Mouse (Mus musculus) forebrain, embryonic 10.5 days (tissue): Measurements from ENCODE around the gene Leap2. TPM values are rescaled to one million over a fixed set of nuclear protein-coding genes. Genes with fewer than 3 reads are reported as not detected.

Experiments used
- DNase-seq: peaks from one replicate; pipeline ENCODE4 v3.0.0-alpha.2; 2017; ENCODE audit warnings: low spot score; ENCODE audit errors: extremely low spot score
- H3K27ac ChIP-seq: fragments of 300-500 bp; sonication (generic); 2 replicates; pipeline ENCODE4 v1.5.1; 2016; ENCODE audit warnings: mild to moderate bottlenecking
- H3K27me3 ChIP-seq: fragments of 300-500 bp; sonication (generic); 2 replicates; pipeline ENCODE4 v1.6.1; 2016; ENCODE audit warnings: mild to moderate bottlenecking; ENCODE audit not compliant: poor library complexity, severe bottlenecking
- H3K36me3 ChIP-seq: fragments of 300-500 bp; sonication (generic); replicated peaks from 2 replicates; pipeline ENCODE4 v1.6.1; 2016; ENCODE audit warnings: mild to moderate bottlenecking, moderate library complexity
- H3K4me1 ChIP-seq: fragments of 300-500 bp; sonication (generic); 2 replicates; pipeline ENCODE4 v1.6.1; 2016
- H3K4me3 ChIP-seq: fragments of 300-500 bp; sonication (generic); 2 replicates; pipeline ENCODE4 v1.5.1; 2016; ENCODE audit warnings: mild to moderate bottlenecking, moderate library complexity
- H3K9me3 ChIP-seq: fragments of 300-500 bp; sonication (generic); 2 replicates; pipeline ENCODE4 v1.6.1; 2016; ENCODE audit warnings: mild to moderate bottlenecking, moderate library complexity
- WGBS: fragments of 180-500 bp; shearing (Covaris S2); methylation state at CpG from one replicate; pipeline ENCODE4 v1.1.7; 2016; 5-methylcytosine and 5-hydroxymethylcytosine counted together
- polyA plus RNA-seq: library from polyadenylated mRNA; unstranded; fragments of >200 nt; fragmentation: Nextera tagmentation; extraction: Ambion mirVana; gene quantifications from 2 replicates; pipeline ENCODE4 v1.2.1, GENCODE M21; 2016

Gene Leap2
- polyA plus RNA-seq, 1 experiment from 2014 or later: not detected

DNA sequence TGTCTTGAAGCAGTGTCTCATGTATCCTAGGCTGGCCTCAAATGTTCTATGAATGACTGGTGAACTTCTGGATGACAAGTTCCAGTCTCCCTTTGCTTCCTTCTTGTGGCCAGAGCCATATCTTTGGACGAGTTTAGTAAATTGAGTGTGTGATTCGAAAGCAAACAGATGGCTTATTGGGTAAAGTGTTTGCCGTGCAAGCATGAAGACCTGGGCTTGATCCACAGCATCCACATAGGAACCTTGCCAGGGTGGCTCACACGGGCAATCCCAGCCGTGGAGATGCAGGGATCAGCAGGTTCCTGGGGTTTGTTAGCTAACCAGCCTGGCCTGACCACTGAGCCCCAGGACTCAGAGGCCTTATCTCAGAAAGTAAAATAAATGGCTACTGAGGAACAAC, 30.1 kb upstream of the Leap2 start:
- Histone ChIP-seq H3K36me3 (no peaks in the 10 kb centered on the region), H3K27me3 (peaks cover 33% of the 10 kb centered on the region), H3K4me3 (no peak overlapping the region), H3K9me3 (no peaks in the 10 kb centered on the region), H3K4me1 (peaks cover 14% of the 10 kb centered on the region), H3K27ac (no peak overlapping the region)
- WGBS: 87% methylated on average over 5 of the region's 5 CpGs
- DNase-seq: no peak

DNA sequence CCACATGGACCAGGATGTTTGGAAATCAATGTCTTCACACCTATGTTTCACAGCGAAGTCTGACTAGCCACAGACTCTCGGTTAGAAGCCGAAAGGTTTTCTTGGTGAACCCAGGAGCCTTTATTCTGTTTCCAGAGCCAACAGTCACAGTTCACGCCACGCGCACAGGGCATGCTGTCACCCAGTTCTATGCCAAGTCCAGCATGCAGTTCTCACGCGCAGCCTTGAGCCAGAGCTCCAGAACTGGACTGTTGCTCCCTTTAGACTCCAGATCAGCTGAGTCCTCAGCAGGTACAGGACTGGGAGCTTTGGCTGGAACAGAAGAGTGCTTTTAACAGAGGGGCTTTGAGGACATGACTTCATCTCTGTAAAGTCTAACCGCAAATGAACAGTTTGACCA, 29.4 kb upstream of the Leap2 start:
- H3K27ac ChIP-seq: no peak overlapping the region
- H3K36me3 ChIP-seq: no peaks in the 10 kb centered on the region
- peaks cover 11% of the 10 kb centered on the region for H3K4me1 ChIP-seq
- no peak overlapping the region for H3K4me3 ChIP-seq
- 95% methylated on average over 9 of the region's 9 CpGs for WGBS
- peaks cover 27% of the 10 kb centered on the region for H3K27me3 ChIP-seq
- no peaks in the 10 kb centered on the region for H3K9me3 ChIP-seq
- DNase-seq: no peak

DNA sequence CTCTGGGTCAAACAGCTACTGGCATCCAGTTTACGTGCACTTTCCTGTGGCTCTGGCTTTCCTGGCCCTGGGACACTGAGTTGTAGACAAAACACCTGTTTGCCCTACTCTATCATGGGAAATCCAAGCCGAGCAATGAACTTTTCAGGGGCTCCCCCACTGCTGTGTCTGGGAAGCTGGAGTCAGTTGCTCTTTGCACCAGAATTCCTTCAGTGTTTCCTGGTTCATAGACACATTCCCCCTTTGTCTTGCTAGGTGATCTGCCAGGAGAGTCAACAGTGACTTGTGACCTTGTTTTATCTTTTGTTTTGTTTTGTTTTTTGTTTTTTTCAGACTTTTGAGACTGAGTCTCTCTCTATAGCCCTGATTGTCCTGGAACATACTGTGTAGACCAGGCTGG, 28.4 kb upstream of the Leap2 start:
- Histone ChIP-seq H3K36me3 (no peaks in the 10 kb centered on the region), H3K27me3 (peaks cover 17% of the 10 kb centered on the region), H3K4me1 (peaks cover 1% of the 10 kb centered on the region; the same call in 1 of the 2 replicates), H3K9me3 (no peaks in the 10 kb centered on the region), H3K4me3 (no peak overlapping the region), H3K27ac (no peak overlapping the region)
- 78% methylated on average over 2 of the region's 2 CpGs for WGBS
- DNase-seq: no peak

DNA sequence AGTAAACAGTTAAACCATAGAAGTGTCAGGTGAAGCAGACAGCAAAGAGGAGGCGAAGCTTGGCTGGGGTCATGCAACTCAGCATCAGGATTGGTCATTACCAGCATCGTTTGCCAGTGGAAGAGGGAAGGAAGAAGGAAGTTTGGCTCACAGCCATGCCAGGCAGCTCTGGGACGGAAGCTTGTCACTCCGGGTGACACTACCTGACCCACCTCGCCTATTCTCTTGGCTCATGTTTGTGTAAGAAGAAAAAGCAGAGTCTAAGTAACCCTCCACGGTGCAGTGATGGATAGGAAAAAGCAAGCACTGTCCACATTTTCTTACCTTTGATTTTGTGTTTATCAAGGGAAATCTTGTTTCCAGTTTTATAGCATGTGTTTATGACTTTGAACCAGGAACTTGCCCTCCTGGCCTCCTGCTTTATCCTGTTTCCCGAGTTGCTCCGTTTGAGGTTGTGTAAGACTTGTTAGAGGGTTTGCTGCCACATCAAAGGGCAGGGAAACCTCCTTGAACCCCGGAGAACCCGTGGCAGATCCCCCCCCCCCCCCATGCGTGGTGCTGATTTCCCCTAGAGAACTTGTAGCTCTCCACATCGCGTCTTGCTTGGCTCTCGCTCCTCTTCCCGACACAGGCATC, 27.2 kb upstream of the Leap2 start:
- no peak overlapping the region for H3K27ac ChIP-seq
- no peaks in the 10 kb centered on the region for H3K4me1 ChIP-seq
- no peaks in the 10 kb centered on the region for H3K9me3 ChIP-seq
- DNase-seq: no peak
- no peak overlapping the region for H3K4me3 ChIP-seq
- peaks cover 5% of the 10 kb centered on the region for H3K27me3 ChIP-seq
- H3K36me3 ChIP-seq: no peaks in the 10 kb centered on the region
- WGBS: 65% methylated on average over 15 of the region's 15 CpGs

DNA sequence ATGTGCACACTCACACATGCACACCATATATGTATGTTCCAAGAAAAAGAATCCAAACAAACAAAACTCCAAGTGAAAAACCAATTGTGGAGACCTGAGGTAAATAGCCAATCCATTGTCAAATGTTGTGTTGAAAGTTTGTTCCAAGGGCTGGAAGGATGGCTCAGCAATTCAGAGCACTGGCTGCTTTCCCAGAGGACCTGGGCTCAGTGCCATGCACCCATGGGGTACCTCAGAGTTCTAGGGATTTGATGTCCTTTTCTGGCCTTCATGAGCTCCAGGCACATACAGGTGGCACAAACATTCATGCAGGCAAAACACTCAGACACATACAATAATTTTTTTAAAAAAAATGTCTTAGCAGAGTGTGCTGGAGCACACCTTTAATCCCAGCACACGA, 25.6 kb upstream of the Leap2 start:
- Histone ChIP-seq H3K9me3 (no peaks in the 10 kb centered on the region), H3K27ac (no peak overlapping the region), H3K27me3 (no peaks in the 10 kb centered on the region), H3K36me3 (no peaks in the 10 kb centered on the region), H3K4me3 (no peak overlapping the region), H3K4me1 (no peaks in the 10 kb centered on the region)
- 84% methylated on average over 1 of the region's 1 CpGs for WGBS
- DNase-seq: no peak

DNA sequence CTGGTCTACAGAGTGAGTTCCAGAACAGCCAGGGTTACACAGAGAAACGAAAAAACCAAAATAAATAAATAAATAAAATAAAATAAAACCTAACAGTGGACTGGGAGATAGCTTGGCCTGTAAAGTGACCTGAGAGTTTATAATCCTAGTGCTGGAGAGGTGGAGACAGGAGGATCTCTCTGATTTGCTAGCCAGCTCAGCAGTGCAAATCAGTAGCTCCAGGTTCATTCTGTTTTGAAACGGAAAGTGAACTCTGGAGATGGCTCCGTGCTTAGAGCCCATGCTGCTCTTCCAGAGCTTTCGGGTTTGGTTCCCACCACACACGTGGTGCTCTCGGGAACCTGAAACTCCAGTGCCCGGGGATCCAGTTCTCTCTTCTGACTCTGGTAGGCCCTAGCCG, 25.0 kb upstream of the Leap2 start:
- H3K4me3 ChIP-seq: no peak overlapping the region
- no peak overlapping the region for H3K27ac ChIP-seq
- H3K27me3 ChIP-seq: no peaks in the 10 kb centered on the region
- WGBS: 89% methylated on average over 8 of the region's 8 CpGs
- no peaks in the 10 kb centered on the region for H3K36me3 ChIP-seq
- H3K9me3 ChIP-seq: no peaks in the 10 kb centered on the region
- H3K4me1 ChIP-seq: no peaks in the 10 kb centered on the region
- no peak for DNase-seq

DNA sequence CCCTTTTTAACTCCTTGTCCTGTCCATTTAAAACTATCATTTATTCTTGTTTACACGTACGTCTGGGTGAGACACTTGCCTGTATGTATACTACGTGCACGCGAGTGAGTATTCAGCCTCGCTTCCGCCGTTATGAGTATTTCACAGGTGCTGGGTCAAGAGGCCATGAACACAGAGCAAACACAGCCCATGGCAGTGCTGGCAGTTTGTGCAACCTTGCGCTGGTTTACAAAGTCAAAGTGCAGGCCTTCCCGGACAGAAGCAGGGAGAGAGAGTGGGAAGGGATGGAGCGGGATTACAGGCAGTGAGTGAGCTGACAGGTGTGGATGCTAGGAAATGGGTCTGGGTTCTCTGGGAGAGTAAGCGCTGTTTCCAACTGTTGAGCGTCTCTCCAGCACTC, 23.2 kb upstream of the Leap2 start:
- Histone ChIP-seq H3K4me1 (no peaks in the 10 kb centered on the region), H3K4me3 (no peak overlapping the region), H3K27ac (no peak overlapping the region), H3K27me3 (no peaks in the 10 kb centered on the region), H3K9me3 (no peaks in the 10 kb centered on the region), H3K36me3 (no peaks in the 10 kb centered on the region)
- no peak for DNase-seq
- 88% methylated on average over 13 of the region's 13 CpGs for WGBS

DNA sequence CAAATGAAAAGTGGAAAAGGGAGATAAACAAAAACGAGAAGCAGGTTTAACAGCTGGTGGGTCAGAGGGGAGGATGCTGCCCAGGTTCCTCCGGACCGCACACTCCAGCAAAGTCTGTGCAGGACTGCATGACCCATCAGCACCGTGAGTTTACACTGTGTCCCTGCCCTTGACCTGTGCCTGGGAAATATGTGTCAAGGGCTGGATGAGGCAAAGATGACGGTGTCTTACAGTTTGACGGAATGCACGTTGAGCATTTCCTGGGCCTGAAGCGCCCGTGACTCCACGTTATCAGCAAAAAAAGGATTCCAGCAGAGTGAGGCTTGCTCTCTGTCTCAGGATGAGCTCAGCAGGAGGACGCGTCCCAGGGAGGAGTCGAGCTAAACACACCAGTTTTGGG, 22.6 kb upstream of the Leap2 start:
- Histone ChIP-seq H3K4me1 (no peaks in the 10 kb centered on the region), H3K27ac (no peak overlapping the region), H3K27me3 (no peaks in the 10 kb centered on the region), H3K4me3 (no peak overlapping the region), H3K36me3 (no peaks in the 10 kb centered on the region), H3K9me3 (no peaks in the 10 kb centered on the region)
- DNase-seq: no peak
- WGBS: 64% methylated on average over 13 of the region's 13 CpGs

DNA sequence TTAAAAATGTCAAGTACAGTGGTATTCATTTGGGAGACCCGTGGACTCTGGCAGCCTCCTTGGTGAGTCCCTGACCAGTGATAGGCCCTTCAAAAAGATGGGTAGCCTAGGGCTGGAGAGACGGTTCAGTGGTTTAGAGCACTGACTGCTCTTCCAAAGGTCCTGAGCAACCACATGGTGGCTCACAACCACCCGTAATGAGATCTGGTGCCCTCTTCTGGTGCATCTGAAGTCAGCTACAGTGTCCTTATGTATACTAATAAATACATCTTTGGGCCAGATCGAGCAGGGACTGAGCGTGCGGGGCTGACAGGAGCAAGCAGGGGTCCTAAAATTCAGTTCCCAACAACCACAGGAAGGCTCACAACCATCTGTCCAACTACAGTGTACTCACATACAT, 20.9 kb upstream of the Leap2 start:
- H3K4me3 ChIP-seq: no peak overlapping the region
- no peaks in the 10 kb centered on the region for H3K4me1 ChIP-seq
- no peak overlapping the region for H3K27ac ChIP-seq
- no peaks in the 10 kb centered on the region for H3K9me3 ChIP-seq
- H3K27me3 ChIP-seq: no peaks in the 10 kb centered on the region
- H3K36me3 ChIP-seq: no peaks in the 10 kb centered on the region
- no peak for DNase-seq
- WGBS: 48% methylated on average over 6 of the region's 6 CpGs

DNA sequence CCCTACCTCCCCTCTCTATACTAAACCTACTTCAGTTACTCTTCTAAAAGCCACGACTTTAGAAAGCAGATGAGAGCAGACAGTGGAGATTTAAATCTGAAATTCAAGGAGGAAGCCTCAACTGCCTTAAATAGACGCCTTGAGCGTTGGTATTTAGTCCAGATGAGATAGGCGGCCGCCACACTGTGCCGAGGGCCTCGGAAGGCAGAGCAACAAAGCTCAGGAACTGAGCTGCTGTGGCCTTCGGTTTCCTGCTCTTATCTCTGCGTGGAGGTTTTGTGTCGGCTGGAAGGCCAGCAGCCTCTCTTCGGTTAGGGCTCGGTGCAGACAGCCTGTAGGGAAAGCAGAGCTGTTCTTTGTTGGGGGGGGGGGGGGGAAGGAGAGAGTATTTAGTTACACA, 19.0 kb upstream of the Leap2 start:
- H3K4me3 ChIP-seq: no peak overlapping the region
- H3K27ac ChIP-seq: no peak overlapping the region
- no peaks in the 10 kb centered on the region for H3K9me3 ChIP-seq
- no peaks in the 10 kb centered on the region for H3K36me3 ChIP-seq
- no peaks in the 10 kb centered on the region for H3K4me1 ChIP-seq
- no peaks in the 10 kb centered on the region for H3K27me3 ChIP-seq
- WGBS: 63% methylated on average over 12 of the region's 12 CpGs
- no peak for DNase-seq

DNA sequence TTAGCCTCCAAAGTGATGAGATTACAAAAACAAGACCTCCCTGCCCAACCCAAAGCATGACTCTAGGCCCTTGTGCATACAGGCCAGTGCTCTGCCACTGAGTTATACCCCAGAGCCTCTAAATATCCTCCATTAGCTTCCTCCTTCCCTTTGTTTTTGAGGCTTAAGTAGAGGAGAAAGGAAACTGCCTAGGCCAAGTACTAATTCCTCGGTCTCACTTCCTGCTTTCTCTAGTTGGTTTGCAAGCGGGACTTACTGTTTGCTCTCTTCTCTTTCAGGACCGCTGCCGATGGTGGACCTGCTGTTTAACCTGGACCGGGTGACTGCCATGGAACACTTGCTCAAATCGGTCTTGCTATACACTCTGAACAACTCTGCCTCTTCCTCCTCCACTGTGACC, 13.4 kb upstream of the Leap2 start:
- H3K36me3 ChIP-seq: no peaks in the 10 kb centered on the region
- H3K9me3 ChIP-seq: no peaks in the 10 kb centered on the region
- DNase-seq: no peak
- no peak overlapping the region for H3K4me3 ChIP-seq
- peaks cover 5% of the 10 kb centered on the region for H3K4me1 ChIP-seq
- WGBS: 95% methylated on average over 6 of the region's 6 CpGs
- H3K27me3 ChIP-seq: no peaks in the 10 kb centered on the region
- no peak overlapping the region for H3K27ac ChIP-seq

DNA sequence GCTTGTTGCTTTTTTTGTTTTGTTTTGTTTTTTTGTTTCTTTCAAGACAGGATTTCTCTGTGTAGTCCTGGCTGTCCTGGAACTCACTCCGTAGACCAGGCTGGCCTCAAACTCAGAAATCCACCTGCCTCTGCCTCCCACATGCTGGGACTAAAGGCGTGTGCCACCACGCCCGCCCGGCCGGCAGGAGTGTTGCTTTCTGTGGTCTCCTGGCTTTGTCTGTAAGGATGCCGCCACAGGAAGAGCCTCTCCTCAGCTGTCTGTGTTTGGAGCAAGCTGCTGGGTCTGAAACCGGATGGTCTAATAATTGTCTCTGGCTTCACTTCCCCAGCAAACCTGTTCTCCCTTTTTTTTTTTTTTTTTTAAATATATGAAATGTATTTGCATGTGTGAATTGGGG, 12.5 kb upstream of the Leap2 start:
- Histone ChIP-seq H3K4me3 (no peak overlapping the region), H3K4me1 (peaks cover 8% of the 10 kb centered on the region), H3K36me3 (no peaks in the 10 kb centered on the region), H3K27ac (no peak overlapping the region), H3K9me3 (no peaks in the 10 kb centered on the region), H3K27me3 (no peaks in the 10 kb centered on the region)
- 91% methylated on average over 8 of the region's 8 CpGs for WGBS
- DNase-seq: no peak

DNA sequence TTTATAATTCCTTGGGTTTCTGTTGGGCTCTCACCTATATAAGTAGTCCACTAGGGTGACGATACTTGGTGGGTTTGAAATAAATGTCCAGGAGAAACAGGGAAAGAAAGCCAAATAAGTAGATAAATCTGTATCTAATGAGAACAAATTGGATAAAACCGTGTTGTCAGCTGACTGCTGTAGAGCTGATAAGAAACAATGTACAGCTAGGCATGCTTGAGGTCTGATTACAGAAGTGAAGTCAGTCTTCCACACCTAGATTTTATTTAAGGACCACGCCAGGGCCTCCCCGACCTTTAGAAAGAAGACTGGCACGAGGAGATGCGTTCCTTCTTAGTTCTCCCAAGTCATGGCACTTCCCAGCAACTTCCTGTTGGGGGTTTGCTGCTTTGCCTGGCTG, 10.1 kb upstream of the Leap2 start:
- H3K9me3 ChIP-seq: no peaks in the 10 kb centered on the region
- no peak overlapping the region for H3K27ac ChIP-seq
- peaks cover 13% of the 10 kb centered on the region for H3K36me3 ChIP-seq
- peaks cover 20% of the 10 kb centered on the region for H3K4me1 ChIP-seq
- H3K27me3 ChIP-seq: no peaks in the 10 kb centered on the region
- 65% methylated on average over 6 of the region's 6 CpGs for WGBS
- no peak for DNase-seq
- H3K4me3 ChIP-seq: no peak overlapping the region
